Mouse (Mus musculus) liver, embryonic 14.5 days (tissue): ENCODE measurements around the gene Shisa6.

Experiments
- CTCF ChIP-seq: IDR thresholded peaks from 2 replicates; pipeline ENCODE4 v1.5.1; 2016; ENCODE audit warnings: antibody characterized with exemption, low read depth, control low read depth
- EP300 ChIP-seq: IDR thresholded peaks from 2 replicates; pipeline ENCODE4 v1.6.1; 2016; ENCODE audit warnings: antibody characterized with exemption, low read depth

DNA sequence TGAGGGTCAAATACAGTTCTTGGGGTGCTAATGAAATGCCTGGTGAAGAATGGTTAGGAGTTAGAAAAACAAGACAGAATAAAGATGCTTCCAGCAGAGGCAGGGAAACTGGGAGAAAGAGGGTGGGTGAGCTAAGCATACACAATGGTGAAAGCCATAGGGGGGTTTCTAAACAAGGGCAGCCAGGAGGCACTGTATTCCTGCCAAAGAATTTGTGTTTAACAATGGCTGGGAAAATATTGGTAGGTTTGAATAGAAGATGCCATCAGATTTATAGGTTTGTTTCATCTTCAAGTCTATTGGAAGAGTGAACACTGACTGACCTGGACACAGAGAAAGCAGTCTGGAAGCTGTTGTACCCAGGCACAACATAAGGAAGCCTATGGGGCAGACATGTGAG is 2.4 kb upstream of the Shisa6 start:
- no peak for TF ChIP-seq EP300
- no peak for TF ChIP-seq CTCF
